Mouse (Mus musculus): Measurements from ENCODE around the gene Spata3. TPM values are rescaled to one million over a fixed set of nuclear protein-coding genes. Genes with fewer than 3 reads are reported as not detected.

The Spata3 gene
- total RNA-seq, 4 experiments from 2014 or later = 0.46 to 2.0 (median 0.66) TPM

Other genes starting within 250 kb of the Spata3 start
- gene A630001G21Rik, start 238.2 kb upstream of the Spata3 start, total RNA-seq (2022) = 1 to 10 TPM in 2 of 4 experiments, under 1 TPM in 2; 0.72 to 1.2 (median 0.97) TPM
- 100 to 1,000 TPM; 141 to 160 (median 148) TPM for gene Cab39, start 223.4 kb upstream of the Spata3 start, total RNA-seq (2022)
- gene Itm2c, start 122.5 kb upstream of the Spata3 start, total RNA-seq (2022) = 100 to 1,000 TPM; 764 to 823 (median 782) TPM
- 1 to 10 TPM; 5.6 to 9.6 (median 6.3) TPM for gene 4933407L21Rik, start 88.3 kb upstream of the Spata3 start, total RNA-seq (2022)
- gene Gpr55, start 55.8 kb upstream of the Spata3 start, total RNA-seq (2022) = under 1 TPM; 0.11 to 0.23 (median 0.21) TPM
- 10 to 100 TPM in 3 of 4 experiments, 1 to 10 TPM in 1; 9.0 to 12.6 (median 11.5) TPM for gene 2810459M11Rik, start 29.0 kb downstream of the Spata3 start, total RNA-seq (2022)
- gene Psmd1, start 47.6 kb downstream of the Spata3 start, total RNA-seq (2022) = 100 to 1,000 TPM; 121 to 131 (median 126) TPM
- gene Htr2b, start 95.2 kb downstream of the Spata3 start, total RNA-seq (2022) = under 1 TPM in 1 of 4 experiments, not detected in 3; 0.98 TPM
- gene Gm21972, start 116.8 kb downstream of the Spata3 start, total RNA-seq (2022) = 1 to 10 TPM; 2.2 to 6.9 (median 5.0) TPM
- gene Armc9, start 138.0 kb downstream of the Spata3 start, total RNA-seq (2022) = 10 to 100 TPM; 36.7 to 41.4 (median 38.8) TPM

Measured in left cerebral cortex, adult 8-10 months (tissue).